Mouse (Mus musculus) gastrocnemius, adult 2 months (tissue): ENCODE measurements around the gene Arhgap44. TPM values are rescaled to one million over a fixed set of nuclear protein-coding genes. Genes with fewer than 3 reads are reported as not detected.

Experiments
- DNase-seq: peaks from one replicate; pipeline ENCODE4 v3.0.0; 2022
- H3K27ac ChIP-seq: fragments of 200-600 bp; 2 replicates; pipeline ENCODE4 v1.8.1; 2022; ENCODE audit warnings: mild to moderate bottlenecking
- H3K4me3 ChIP-seq: fragments of 200-600 bp; 2 replicates; pipeline ENCODE4 v1.8.1; 2022; ENCODE audit warnings: mild to moderate bottlenecking, moderate library complexity
- CTCF ChIP-seq: fragments of 200-600 bp; IDR thresholded peaks from 2 replicates; pipeline ENCODE4 v1.8.1; 2022; ENCODE audit warnings: antibody characterized with exemption, mild to moderate bottlenecking, moderate library complexity
- intact Hi-C: fragments of 180-260 bp; cut with DNase I; formaldehyde crosslinking; loops from one replicate; pipeline ENCODE4 v1.15.1; 2025
- total RNA-seq, 2 experiments: library from RNA; stranded (reverse); gene quantifications; 2 replicates each; pipeline ENCODE4 v1.2.3; 2021

The Arhgap44 gene
- total RNA-seq, 2 experiments from 2014 or later: 8.5 to 11.7 TPM

- TF ChIP-seq CTCF: no peak
- intact Hi-C loops: no loop called here
- peak overlapping the region; percentile 90 for H3K4me3 ChIP-seq
- DNase-seq: no peak
- no peak overlapping the region for H3K27ac ChIP-seq
These were observed 1.5 kb downstream of the Arhgap44 start for GRCm38 (mm10) chr11:65160991-65161880.

GRCm38 (mm10) chr11:65159791-65160190 is 3.0 kb downstream of the Arhgap44 start, which contains the start of gene 1700086D15Rik:
Gene 1700086D15Rik (minus strand): TSS chr11:65159891.
- intact Hi-C loops: no loop called here
- no peak for TF ChIP-seq CTCF
- no peak within 1 kb of the TSS for H3K27ac ChIP-seq
- no peak for DNase-seq
- no peak within 1 kb of the TSS for H3K4me3 ChIP-seq

GRCm38 (mm10) chr11:65158658-65158990 is 4.1 kb downstream of the Arhgap44 start:
- no peak for TF ChIP-seq CTCF
- no peak for DNase-seq
- Histone ChIP-seq H3K27ac (no peak overlapping the region), H3K4me3 (no peak overlapping the region)
- intact Hi-C loops: no loop called here

GRCm38 (mm10) chr11:65157966-65158657 is 4.6 kb downstream of the Arhgap44 start:
- DNase-seq: no peak
- intact Hi-C loops: no loop called here
- Histone ChIP-seq H3K27ac (no peak overlapping the region), H3K4me3 (no peak overlapping the region)
- TF ChIP-seq CTCF: no peak

GRCm38 (mm10) chr11:65153006-65153405 is 9.8 kb downstream of the Arhgap44 start:
- intact Hi-C loops: no loop called here
- Histone ChIP-seq H3K27ac (no peak overlapping the region), H3K4me3 (no peak overlapping the region)
- no peak for TF ChIP-seq CTCF
- DNase-seq: no peak

- DNase-seq: no peak
- no peak overlapping the region for H3K27ac ChIP-seq
These were observed 14.3 kb downstream of the Arhgap44 start for GRCm38 (mm10) chr11:65148441-65148840.

GRCm38 (mm10) chr11:65142838-65143417 is 19.8 kb downstream of the Arhgap44 start:
- TF ChIP-seq CTCF: no peak
- Histone ChIP-seq H3K27ac (no peak overlapping the region), H3K4me3 (no peak overlapping the region)
- DNase-seq: no peak
- intact Hi-C loops: no loop called here

More at GRCm38 (mm10) chr11:65148441-65148840, 14.3 kb downstream of the Arhgap44 start:
- intact Hi-C loops: no loop called here
- TF ChIP-seq CTCF: no peak
- H3K4me3 ChIP-seq: no peak overlapping the region

- DNase-seq: no peak
- intact Hi-C loops: no loop called here
- no peak overlapping the region for H3K4me3 ChIP-seq
These were observed 23.7 kb downstream of the Arhgap44 start for GRCm38 (mm10) chr11:65139030-65139429.

GRCm38 (mm10) chr11:65137145-65137652 is 25.6 kb downstream of the Arhgap44 start:
- TF ChIP-seq CTCF: no peak
- DNase-seq: no peak
- Histone ChIP-seq H3K27ac (no peak overlapping the region), H3K4me3 (no peak overlapping the region)
- intact Hi-C loops: no loop called here

More at GRCm38 (mm10) chr11:65139030-65139429, 23.7 kb downstream of the Arhgap44 start:
- H3K27ac ChIP-seq: no peak overlapping the region
- no peak for TF ChIP-seq CTCF

GRCm38 (mm10) chr11:65135251-65135739 is 27.5 kb downstream of the Arhgap44 start:
- Histone ChIP-seq H3K4me3 (no peak overlapping the region), H3K27ac (no peak overlapping the region)
- intact Hi-C loops: no loop called here
- TF ChIP-seq CTCF: no peak
- no peak for DNase-seq

GRCm38 (mm10) chr11:65133661-65134060 is 29.1 kb downstream of the Arhgap44 start:
- intact Hi-C loops: no loop called here
- DNase-seq: no peak
- H3K4me3 ChIP-seq: no peak overlapping the region
- no peak for TF ChIP-seq CTCF
- no peak overlapping the region for H3K27ac ChIP-seq

GRCm38 (mm10) chr11:65129110-65129509 is 33.7 kb downstream of the Arhgap44 start:
- intact Hi-C loops: no loop called here
- no peak overlapping the region for H3K4me3 ChIP-seq
- DNase-seq: no peak
- H3K27ac ChIP-seq: no peak overlapping the region
- peak; percentile 56 for TF ChIP-seq CTCF
